Mouse (Mus musculus): Measurements from ENCODE around the gene Olfr623.

Olfr623 gene

DNA sequence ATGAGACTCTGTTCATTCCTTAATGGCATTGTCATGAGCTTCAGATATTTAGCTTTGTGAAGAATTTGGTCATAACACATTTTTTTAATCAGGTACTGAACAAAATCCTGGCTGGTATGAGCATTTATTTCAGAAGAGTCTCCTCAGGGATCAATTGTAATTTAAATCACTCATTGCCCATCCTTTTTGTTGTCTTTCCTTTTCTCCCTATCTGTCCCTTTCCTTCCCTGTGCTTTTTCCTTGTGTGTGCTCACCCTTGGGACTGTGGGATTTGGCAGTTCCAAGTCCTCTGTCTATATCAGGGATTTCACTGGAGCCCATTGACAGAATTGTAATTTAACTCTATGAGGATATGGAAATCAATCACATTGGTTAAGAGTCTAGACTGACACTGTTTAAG lies at the start of gene Olfr623:
Gene Olfr623 (minus strand): TSS at position 101 of the 400 bp plus-strand sequence.
- no peak for DNase-seq

DNA sequence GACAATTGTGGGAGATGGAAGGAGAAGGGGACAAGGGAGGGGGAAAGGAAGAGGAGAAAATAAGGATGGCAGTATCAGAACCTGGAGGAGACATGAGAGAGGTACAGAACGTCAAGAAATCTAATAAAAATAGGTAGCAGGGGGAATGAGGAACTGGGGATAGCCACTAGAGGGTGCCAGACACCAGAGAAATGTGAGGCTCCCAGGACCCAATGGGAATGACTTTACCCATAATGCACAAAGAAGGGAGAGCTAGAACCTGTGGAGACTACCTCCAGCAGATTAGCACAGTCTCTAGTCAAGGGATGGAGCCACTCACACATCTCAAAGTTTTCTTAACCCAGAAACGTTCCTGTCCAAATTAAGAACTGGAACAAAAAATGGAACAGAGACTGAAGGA lies 48.5 kb upstream of the Olfr623 start:
- no peak for DNase-seq

DNA sequence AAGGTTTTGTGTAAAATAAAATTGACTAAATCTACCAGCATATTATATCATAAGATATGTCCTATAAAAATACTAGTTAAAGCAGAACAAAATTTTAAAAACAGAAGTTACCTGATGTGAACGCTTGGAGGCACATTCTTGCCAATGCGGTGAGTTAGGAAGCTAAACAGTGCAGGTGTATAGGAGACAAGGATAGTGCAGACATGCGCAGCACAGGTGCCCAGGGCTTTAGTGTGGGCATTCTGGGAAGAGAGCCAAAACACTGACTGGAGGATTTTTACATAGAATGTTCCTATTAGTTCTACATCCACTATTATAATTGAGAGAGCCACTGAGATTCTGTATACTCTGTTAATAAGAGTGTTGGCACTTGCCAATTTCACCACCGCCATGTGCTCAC lies 36.0 kb upstream of the Olfr623 start:
- no peak for DNase-seq

DNA sequence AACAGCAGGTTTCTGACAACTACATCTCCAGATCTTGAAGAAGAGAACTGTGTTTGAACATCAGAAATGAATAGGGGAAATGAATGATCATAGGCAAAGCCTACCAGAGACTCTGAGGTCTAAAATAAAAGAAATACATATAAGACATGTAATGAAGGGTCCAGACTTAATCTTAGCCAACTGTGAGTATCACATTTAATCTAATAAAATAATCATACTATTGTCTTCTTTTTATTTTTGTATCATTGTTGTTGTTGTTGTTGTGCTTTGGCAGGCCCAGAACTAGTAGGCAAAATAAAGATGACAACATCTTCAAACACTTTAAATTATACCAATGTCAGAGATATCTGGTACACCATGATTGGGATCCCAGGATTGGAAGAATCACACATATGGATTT lies 18.9 kb upstream of the Olfr623 start, which contains the start of gene Olfr625-ps1:
Gene Olfr625-ps1 (plus strand): TSS at position 301 of the 400 bp plus-strand sequence.
- DNase-seq = no peak

DNA sequence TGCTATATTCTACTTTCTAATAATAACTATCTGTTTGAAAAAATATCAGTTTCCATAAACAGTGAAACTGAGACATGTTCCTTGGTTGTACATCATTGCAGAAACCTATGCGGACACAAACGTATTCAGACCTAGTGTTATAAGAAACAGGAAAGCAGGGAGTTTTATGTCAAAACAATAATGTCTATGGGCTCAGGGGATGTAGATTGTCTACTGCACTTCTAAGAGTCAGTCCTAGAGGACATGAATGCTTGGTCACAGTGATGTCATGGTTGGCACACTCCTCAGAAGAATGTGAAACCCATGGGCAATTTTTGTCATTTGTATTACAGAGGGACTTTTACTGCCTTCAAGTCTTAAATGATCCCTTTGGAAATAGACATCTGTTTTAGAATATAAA lies 7.6 kb upstream of the Olfr623 start, which contains the start of gene Olfr624:
Gene Olfr624 (minus strand): TSS at position 101 of the 400 bp plus-strand sequence.
- no peak for DNase-seq

DNA sequence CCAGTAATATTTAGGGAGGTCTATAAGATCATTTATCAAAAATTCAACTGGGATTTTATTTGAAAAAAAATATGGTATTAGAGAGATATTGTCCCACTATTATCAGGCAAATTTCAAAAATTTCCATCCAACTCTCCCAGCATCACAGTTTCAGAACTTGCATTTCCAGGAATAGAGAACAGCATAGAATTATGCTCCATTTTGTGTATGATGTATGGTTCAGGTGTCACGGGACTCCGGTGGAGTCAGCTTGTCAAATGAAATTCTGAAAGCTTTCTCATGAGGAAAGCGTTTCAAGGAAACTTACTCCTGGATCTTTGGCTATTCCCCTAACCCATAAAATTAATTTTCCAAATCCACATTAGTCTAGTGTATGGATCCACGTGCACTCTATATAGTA lies 19.4 kb downstream of the Olfr623 start:
- DNase-seq = no peak

DNA sequence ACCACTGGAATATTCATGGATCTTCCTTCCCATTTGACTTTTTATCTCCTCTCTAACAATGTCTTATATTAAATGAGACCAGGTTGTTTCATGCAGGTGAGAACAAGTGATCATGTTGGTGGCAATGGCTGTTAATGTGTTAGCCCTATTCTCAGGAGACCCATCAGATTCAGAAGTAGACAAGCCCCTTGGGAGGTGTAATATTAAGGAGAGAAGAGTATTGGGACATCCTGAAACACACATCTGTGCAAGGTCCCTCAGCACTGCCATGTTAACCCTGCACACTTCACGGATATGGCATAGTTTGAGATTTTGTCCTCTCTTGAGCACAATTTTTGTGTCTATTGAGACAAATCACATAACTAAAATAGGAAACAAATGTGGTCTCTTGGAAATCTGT lies 20.9 kb downstream of the Olfr623 start, which contains the start of gene Olfr622:
Gene Olfr622 (minus strand): TSS at position 101 of the 400 bp plus-strand sequence.
- DNase-seq = no peak

DNA sequence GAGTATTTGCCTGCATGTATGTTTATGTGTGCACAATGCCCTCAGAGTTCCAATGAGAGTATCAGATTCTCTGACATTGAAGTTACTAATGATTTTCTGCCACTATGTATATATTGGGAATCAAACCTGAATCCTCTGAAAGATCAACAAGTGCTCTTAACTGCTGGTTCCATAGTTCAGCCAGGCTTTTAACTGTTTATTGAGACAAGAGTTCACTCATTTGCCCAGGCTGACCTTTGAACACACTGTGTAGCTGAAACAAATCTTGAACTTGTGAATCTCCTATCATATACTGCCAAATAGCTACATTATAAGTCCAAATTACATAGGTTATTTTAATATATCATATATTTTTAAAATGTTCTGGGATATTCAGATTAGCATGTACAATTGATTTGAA lies 26.7 kb downstream of the Olfr623 start:
- DNase-seq = no peak

DNA sequence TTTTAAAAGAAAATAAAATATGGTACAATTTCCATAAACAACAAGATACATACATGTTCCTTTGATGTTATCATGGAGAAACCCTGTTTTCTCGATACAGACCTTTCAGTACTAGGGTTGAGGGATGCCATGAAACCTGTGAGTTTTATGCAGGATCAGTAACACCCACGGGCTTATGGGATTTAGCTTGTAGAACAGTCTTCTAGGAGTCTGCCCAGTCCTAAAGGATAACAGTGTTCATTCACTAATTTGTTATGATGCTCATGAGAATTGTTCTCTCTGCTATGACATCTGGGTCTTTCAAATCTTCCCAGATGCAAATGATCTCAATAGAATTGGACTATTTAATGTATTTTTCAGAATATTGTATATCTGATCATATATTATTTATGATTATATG lies 51.1 kb downstream of the Olfr623 start, which contains the start of gene Olfr620:
Gene Olfr620 (minus strand): TSS at position 101 of the 400 bp plus-strand sequence.
- DNase-seq = no peak
